Mouse (Mus musculus) T-helper 1 cell (primary cell): ENCODE data around the gene Ptcra.
"Not testable (repeated sequence)": the region's sequence is repeated elsewhere in the genome, so short reads cannot be mapped to it uniquely, and the experiment has no call there.

Experiments used
- in situ Hi-C: fragments of 300-600 bp; cut with MboI, MseI; formaldehyde crosslinking; loops from one replicate; pipeline ENCODE4 v1.15.1; 2025; ENCODE audit warnings: high pct_unique_total_duplicates

Gene Ptcra

GRCm38 (mm10) chr17:46771616-46772015 lies 8.1 kb upstream of the Ptcra start:
- in situ Hi-C loops, result no loop called here

- in situ Hi-C loops, result no loop called here
These were observed 7.5 kb upstream of the Ptcra start for GRCm38 (mm10) chr17:46771025-46771424.

DNA sequence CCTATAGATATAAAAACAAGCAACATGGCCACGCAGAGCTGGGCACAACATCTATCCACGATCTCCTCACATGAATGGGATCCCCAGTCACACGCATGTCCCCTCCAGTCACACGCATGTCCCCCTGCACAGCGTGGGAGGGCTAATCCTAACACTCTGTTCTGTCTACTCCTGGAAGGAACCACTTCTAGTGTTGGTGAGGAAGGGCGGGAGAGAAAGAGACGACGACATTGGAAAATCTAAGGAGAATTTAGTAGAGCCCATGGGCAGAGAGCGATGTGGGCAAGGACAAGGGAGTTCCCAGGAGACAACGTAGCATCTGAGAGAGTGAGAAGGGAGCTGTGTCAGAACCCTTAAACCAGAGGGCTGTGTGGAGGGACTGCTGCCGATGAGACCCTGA lies 7.0 kb upstream of the Ptcra start:
- in situ Hi-C loops, result no loop called here

DNA sequence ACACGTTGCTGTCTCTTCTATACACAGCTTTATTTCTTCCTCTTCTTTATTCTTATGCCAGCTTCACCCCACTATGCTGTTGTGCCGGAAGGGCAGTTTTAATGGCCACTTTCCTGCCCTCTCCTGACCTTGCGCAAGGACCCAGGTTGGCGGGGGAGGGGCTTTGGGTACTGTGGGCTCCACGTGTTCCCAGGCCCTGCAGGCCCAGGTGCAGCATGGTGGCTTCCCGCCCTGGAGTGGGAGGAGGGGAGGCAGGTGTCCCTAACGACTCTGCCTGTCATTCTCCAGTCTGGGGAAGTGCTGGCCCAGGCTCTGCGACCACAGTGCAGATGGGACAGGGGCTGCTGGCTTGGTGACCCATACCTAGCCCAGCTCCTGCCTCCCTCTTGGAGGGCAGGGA lies 4.4 kb upstream of the Ptcra start:
- in situ Hi-C loops, result no loop called here

DNA sequence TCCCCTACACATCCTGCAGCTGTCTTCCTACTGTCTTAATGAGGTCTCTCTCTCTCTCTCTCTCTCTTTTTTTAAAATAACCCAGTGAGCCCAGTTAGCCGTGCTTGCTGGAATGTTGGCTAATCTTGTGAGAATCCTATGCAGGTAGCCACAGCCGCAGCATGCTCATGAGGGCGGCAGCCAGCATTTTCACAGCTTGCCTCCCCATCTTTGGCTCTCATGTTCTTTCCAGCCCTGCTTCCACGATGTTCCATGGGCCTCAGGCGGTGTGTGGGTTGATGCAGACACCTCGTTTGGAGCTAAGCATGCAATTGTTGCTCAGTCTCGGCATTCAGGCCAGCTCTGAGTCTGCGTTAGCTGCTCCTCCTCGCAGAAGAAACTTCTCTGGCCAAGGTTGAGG lies 1.4 kb upstream of the Ptcra start:
- in situ Hi-C loops, result not testable (repeated sequence)

DNA sequence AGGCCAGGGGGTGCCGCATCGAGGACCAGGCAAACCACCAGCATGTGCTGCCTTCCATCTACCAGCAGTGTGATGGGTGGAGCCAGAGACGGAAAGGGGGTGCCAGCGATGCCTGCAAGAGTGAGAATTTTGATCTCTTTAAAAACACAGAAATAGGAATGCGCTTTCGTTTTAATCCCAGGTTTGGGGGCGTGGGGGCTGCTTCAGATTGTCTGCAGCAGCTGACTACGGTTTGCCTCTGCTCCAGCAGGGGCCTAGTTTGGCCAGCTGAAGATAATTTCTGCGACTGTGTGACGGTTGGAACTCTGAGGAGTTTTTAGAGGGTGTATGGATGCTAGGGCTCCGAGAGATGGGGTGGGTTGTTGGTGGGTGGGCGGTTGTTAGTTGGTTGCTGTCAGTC lies 4.8 kb downstream of the Ptcra start:
- in situ Hi-C loops, result no loop called here

DNA sequence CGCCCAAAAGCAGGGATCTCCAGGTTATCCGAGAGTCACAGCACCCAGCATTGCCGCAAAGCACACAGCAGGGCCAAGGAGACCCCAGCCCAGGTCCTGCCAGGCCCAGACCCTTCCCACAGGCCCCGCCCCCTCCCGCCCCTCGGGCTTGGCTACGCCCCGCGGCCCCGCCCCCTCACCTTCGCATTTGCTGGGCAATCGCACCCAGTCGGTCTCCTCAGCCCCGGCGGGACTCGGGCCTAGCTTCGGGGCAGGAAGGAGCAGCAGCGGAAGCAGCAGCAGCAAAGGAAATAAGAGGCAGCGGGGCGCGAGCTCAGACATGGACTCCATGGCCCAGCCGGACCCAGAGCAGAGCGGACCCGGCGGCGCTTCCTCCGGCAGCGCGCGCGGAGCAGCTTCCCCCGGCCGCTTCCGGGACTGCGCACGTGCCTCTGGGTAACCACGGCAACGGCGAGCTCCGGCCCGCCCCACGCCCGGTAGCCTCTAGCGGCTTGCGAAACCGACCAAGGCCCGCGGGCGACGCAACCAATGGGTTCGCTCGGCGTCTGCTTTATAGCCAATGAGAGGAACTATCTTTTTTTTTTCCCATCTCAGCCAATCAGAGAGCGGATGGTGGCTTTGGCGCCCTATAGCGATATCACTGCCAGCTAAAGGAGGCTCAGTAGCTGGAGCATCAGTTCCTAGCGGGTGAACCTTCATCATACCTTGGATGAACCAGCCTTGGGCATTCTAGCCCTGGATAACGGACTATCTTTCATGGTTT lies 11.5 kb downstream of the Ptcra start, which contains the start of gene Cnpy3:
Gene Cnpy3 (minus strand): TSS at position 421 of the 763 bp plus-strand sequence.
- in situ Hi-C loops, result no loop called here

GRCm38 (mm10) chr17:46751056-46751793 lies 12.3 kb downstream of the Ptcra start:
- in situ Hi-C loops, result no loop called here

DNA sequence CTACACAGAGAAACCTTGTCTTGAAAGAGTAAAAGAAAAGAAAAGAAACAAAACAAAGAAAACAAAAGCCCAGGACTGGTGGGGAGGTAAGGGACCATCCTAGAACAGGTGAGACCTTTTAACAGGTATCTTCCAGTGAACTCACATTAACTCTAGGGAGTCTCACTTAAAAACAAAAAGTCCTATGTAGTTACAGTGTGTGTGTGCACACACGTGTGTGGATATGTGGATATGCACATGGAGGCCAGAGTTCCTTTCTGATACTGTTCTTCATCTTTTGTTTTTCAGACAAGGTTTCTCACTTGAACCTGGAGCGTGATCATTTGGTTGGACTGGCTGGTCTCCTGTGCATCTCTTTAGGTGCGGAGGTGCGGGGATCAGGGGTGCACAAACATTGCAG lies 12.9 kb downstream of the Ptcra start:
- in situ Hi-C loops, result no loop called here

- in situ Hi-C loops, result no loop called here
These were observed 14.2 kb downstream of the Ptcra start for GRCm38 (mm10) chr17:46749282-46749681.

- in situ Hi-C loops, result no loop called here
These were observed 15.7 kb downstream of the Ptcra start for GRCm38 (mm10) chr17:46747806-46748205.

DNA sequence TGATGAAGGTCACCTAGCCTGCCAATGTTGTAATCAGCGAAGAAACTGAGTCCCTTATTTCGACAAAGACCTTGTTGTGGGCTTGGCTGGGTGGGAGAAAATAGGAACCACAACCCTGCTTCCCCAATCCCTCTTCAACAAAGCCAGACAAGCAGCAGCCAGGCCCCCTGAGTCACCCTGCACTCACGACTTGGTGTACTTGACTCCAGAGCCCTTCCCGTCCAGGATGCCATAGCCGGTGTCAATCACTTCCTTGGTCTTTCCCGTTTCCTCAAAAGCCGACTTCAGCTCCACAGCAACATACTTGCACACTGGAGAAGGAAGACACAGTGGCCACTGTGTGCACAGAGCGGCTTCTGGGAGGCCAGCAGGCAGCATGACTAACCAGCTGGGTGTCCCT lies 16.3 kb downstream of the Ptcra start:
- in situ Hi-C loops, result no loop called here

GRCm38 (mm10) chr17:46745506-46745905 lies 18.0 kb downstream of the Ptcra start:
- in situ Hi-C loops, result no loop called here

- in situ Hi-C loops, result no loop called here
These were observed 20.5 kb downstream of the Ptcra start for GRCm38 (mm10) chr17:46742986-46743385.

GRCm38 (mm10) chr17:46741305-46741704 lies 22.2 kb downstream of the Ptcra start:
- in situ Hi-C loops, result no loop called here

DNA sequence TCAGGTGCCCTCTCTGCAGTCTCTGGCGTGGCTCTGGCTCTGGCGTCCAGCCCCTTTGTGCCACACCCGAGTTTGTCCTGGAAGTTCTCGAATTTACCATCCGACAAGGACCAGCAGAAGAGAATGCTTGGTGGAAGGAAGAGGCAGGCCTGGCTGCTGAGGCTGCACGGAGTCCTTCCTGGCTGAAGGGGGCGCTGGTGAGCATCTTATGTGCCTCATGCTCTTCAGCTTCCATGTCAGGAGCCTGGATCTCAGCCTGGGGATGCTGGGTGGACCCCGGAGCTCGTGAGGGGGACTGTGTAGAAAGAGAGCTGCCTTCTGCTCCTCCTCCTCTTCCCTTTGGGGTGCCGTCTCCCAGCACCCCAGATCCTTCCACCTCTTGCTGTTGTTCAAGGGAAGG lies 27.4 kb downstream of the Ptcra start:
- in situ Hi-C loops, result no loop called here

GRCm38 (mm10) chr17:46735287-46735686 lies 28.2 kb downstream of the Ptcra start:
- in situ Hi-C loops, result no loop called here

DNA sequence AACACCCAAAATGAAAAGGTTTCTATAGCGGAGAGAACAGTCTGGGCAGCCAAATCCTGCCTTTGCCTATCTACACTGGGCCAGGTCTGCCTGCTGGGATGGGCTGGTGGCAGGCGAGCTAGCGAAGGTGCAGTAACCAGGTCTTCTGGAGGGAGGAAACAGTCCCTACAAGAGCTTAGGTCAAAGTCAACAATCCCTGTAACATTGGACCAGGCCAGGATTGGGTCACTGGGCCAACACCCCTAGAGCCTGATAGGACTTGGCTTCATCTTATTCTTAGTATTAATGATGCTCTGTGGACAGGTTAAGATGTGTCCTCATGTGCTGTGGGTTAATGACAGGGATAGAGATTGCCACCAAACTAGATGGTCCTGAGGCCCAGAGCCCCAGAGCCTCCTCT lies 29.5 kb downstream of the Ptcra start:
- in situ Hi-C loops, result no loop called here

DNA sequence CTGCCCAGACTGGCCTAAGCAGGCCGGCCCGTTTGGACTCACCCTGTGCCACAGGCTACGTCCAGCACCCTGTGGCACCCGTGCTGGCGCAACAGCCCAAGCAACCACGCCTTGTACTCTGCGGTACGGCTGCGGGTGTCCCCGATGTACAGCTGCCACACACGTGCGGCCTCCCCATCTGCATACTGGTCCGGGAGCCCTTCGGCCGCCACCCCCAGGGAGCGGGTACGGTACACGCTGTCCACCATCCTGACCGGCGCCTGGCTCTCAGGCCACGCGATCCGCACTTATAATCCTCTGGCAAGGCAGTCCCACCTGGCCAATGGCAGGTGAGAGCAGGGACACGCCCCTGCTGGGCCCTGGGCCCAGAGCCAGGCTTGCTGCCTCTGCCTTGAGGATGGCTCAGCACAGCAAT lies 34.6 kb downstream of the Ptcra start, which contains the start of gene Gnmt:
Gene Gnmt (minus strand): TSS at position 265 of the 415 bp plus-strand sequence.
- in situ Hi-C loops, result no loop called here

GRCm38 (mm10) chr17:46728496-46728895 lies 35.0 kb downstream of the Ptcra start:
- in situ Hi-C loops, result no loop called here

- in situ Hi-C loops, result no loop called here
These were observed 35.5 kb downstream of the Ptcra start for GRCm38 (mm10) chr17:46728021-46728420.

- in situ Hi-C loops, result no loop called here
These were observed 36.2 kb downstream of the Ptcra start for GRCm38 (mm10) chr17:46727271-46727670.
